Mouse (Mus musculus) midbrain, embryonic 13.5 days (tissue): ENCODE results near the gene Mrpl47. TPM values are rescaled to one million over a fixed set of nuclear protein-coding genes. Genes with fewer than 3 reads are reported as not detected.

Experiments used
- ATAC-seq: fragments of 200-750 bp; cut with Nextera tagmentation; 2 replicates; pipeline ENCODE4 v1.8.0; 2017; ENCODE audit warnings: mild to moderate bottlenecking, moderate TSS enrichment, moderate library complexity
- H3K27ac ChIP-seq: fragments of 300-500 bp; sonication (generic); 2 replicates; pipeline ENCODE4 v1.5.1; 2015; ENCODE audit warnings: inconsistent platforms, mild to moderate bottlenecking, moderate library complexity
- H3K27me3 ChIP-seq: fragments of 300-500 bp; sonication (generic); 2 replicates; pipeline ENCODE4 v1.6.1; 2015; ENCODE audit warnings: mild to moderate bottlenecking, inconsistent platforms
- H3K36me3 ChIP-seq: fragments of 300-500 bp; sonication (generic); 2 replicates; pipeline ENCODE4 v1.6.1; 2015; ENCODE audit warnings: mild to moderate bottlenecking, inconsistent platforms
- H3K4me1 ChIP-seq: fragments of 300-500 bp; sonication (generic); replicated peaks from 2 replicates; pipeline ENCODE4 v1.6.1; 2015; ENCODE audit warnings: inconsistent platforms
- H3K4me2 ChIP-seq: fragments of 300-500 bp; sonication (generic); replicated peaks from 2 replicates; pipeline ENCODE4 v1.6.1; 2015; ENCODE audit warnings: moderate library complexity, mild to moderate bottlenecking, inconsistent platforms
- H3K4me3 ChIP-seq: fragments of 300-500 bp; sonication (generic); replicated peaks from 2 replicates; pipeline ENCODE4 v1.5.1; 2015; ENCODE audit warnings: mild to moderate bottlenecking, inconsistent platforms
- H3K9ac ChIP-seq: fragments of 300-500 bp; sonication (generic); replicated peaks from 2 replicates; pipeline ENCODE4 v1.6.1; 2015; ENCODE audit warnings: mild to moderate bottlenecking, inconsistent platforms
- H3K9me3 ChIP-seq: fragments of 300-500 bp; sonication (generic); 2 replicates; pipeline ENCODE4 v1.6.1; 2016; ENCODE audit warnings: mild to moderate bottlenecking, inconsistent platforms
- WGBS: fragments of 180-500 bp; shearing (Covaris S2); methylation state at CpG from one replicate; pipeline ENCODE4 v1.1.7; 2015; 5-methylcytosine and 5-hydroxymethylcytosine counted together
- polyA plus RNA-seq: library from polyadenylated mRNA; unstranded; fragments of >200 nt; fragmentation: Nextera tagmentation; extraction: Ambion mirVana; gene quantifications from 2 replicates; pipeline ENCODE4 v1.2.1, GENCODE M21; 2015

Gene Mrpl47
- polyA plus RNA-seq, 1 experiment from 2014 or later = 40.4 TPM

DNA sequence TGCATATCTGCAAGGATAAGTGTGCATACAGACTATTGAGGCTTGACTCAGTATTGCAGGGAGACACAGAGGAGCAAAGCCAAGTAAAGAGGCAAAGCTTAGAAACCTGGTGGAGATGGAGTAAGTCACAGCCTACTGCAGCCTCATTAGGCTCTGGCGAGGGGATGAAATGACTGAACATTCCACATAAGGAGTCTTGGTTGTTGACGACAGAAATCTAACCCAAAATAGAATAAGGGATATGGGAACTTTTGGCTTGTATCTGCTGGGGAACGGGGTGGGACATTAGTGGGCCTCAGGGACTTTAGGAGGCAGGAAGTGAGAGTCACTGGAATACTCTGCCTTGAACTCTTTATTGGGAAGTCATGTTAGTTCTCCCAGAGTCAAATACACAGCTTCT lies 52.8 kb downstream of the Mrpl47 start:
- H3K9me3 ChIP-seq = no peaks in the 10 kb centered on the region; the same call in 1 of the 2 replicates
- no peak overlapping the region for H3K9ac ChIP-seq
- H3K4me3 ChIP-seq = no peak overlapping the region
- H3K4me1 ChIP-seq = no peaks in the 10 kb centered on the region
- H3K4me2 ChIP-seq = no peak overlapping the region
- H3K36me3 ChIP-seq = no peaks in the 10 kb centered on the region
- 90% methylated on average over 3 of the region's 3 CpGs for WGBS
- no peak overlapping the region for H3K27ac ChIP-seq
- no peak for ATAC-seq
- H3K27me3 ChIP-seq = no peaks in the 10 kb centered on the region

DNA sequence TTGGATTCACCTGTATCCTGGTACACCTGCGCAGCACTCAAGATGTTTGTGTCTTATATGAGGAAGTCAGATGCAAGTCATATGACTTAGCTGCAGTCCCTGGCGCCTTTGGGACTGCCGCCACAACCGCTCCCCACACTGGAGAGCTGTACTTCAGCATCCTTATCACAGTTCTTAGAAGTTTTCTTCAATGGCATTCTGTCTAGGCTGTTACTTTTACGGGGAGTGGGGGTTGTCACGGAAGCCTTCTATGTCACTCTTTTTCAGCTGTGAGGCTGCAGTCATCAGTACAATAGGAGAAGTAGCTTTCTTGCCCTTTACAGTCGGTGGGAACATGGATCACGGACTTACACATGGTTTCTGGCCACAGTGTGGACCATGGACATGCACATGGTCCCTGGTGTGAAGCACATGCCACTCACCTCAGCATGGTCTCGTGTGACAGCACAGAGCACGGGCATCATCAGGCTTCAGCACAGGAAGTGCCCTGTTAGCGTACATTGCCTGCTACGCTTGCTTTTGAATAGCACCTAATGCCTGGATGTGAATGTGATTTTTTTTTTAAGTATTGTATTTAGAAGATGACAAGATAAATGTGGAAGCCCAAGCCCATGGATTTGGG lies 54.4 kb downstream of the Mrpl47 start:
- WGBS = 86% methylated on average over 11 of the region's 12 CpGs
- H3K27me3 ChIP-seq = no peaks in the 10 kb centered on the region
- no peak for ATAC-seq
- no peak overlapping the region for H3K27ac ChIP-seq
- H3K4me1 ChIP-seq = no peaks in the 10 kb centered on the region
- H3K4me2 ChIP-seq = no peak overlapping the region
- H3K9ac ChIP-seq = no peak overlapping the region
- no peak overlapping the region for H3K4me3 ChIP-seq
- H3K36me3 ChIP-seq = no peaks in the 10 kb centered on the region
- no peaks in the 10 kb centered on the region; the same call in 1 of the 2 replicates for H3K9me3 ChIP-seq

DNA sequence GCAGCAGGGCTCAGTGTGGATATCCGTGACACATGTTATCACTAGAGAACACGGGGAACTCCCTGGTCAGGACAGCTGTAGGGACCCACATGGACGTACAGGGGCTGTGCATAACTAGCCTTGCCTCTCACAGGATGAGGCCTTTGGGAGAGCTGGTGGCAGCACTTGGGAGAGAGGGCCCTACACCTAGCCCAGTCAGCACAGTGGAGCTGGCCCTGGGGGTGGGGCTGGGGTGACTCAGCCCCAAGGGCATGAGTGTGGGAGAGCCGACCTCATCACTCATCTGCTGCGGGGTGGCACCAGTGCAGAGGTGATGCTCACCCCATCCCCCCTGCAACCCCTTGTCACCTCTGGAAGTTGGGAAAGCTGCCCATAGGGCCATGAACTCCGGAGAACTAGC lies 61.0 kb downstream of the Mrpl47 start:
- no peak overlapping the region for H3K27ac ChIP-seq
- no peaks in the 10 kb centered on the region for H3K4me1 ChIP-seq
- no peaks in the 10 kb centered on the region for H3K27me3 ChIP-seq
- 96% methylated on average over 6 of the region's 6 CpGs for WGBS
- no peaks in the 10 kb centered on the region for H3K36me3 ChIP-seq
- no peak overlapping the region for H3K9ac ChIP-seq
- no peaks in the 10 kb centered on the region; the same call in 1 of the 2 replicates for H3K9me3 ChIP-seq
- ATAC-seq = 0 out of 2 replicates have a peak, but pooled peaks have one; percentile 14
- no peak overlapping the region for H3K4me3 ChIP-seq
- no peak overlapping the region for H3K4me2 ChIP-seq

Other genes with a start within 250 kb of the Mrpl47 start
- 0.09 and 0.15 TPM in 2 replicates for gene Kcnmb3, start 245.4 kb downstream of the Mrpl47 start, polyA plus RNA-seq
- 36.5 and 40.4 TPM in 2 replicates for gene Zfp639, start 227.3 kb downstream of the Mrpl47 start, polyA plus RNA-seq
- 35.9 and 39.9 TPM in 2 replicates for gene Mfn1, start 208.1 kb downstream of the Mrpl47 start, polyA plus RNA-seq
- gene Gnb4, start 121.0 kb downstream of the Mrpl47 start, polyA plus RNA-seq = 53.5 and 55.5 TPM in 2 replicates
- 149 TPM in 2 replicates for gene Actl6a, start 31.3 kb downstream of the Mrpl47 start, polyA plus RNA-seq
- gene Ndufb5, start 615 bp downstream of the Mrpl47 start, polyA plus RNA-seq = 308 and 338 TPM in 2 replicates
- 9.2 and 11.0 TPM in 2 replicates for gene Usp13, start 79.9 kb upstream of the Mrpl47 start, polyA plus RNA-seq